Mouse (Mus musculus): ENCODE data around the gene Nrcam. TPM values are rescaled to one million over a fixed set of nuclear protein-coding genes. Genes with fewer than 3 reads are reported as not detected.

Gene Nrcam
- polyA plus RNA-seq, 1 experiment: 0.06 TPM

DNA sequence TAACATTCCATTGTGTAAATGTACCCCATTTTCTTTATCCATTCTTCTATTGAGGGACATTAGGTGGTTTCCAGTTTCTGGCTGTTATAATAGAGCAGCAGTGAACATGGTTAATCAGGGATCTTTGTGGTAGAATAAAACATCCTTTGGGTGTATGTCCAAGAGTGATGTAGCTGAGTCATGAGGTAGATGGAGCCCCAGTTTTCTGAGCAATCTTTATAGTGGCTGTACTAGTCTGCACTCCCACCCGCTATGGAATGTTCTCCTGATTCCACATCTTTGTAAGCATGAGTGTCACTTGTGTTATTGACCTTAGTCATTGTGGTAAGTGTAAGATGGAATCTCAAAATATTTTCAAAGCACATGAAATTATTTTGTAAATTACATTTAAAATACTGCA is 24.7 kb upstream of the Nrcam start:
- Histone ChIP-seq H3K27ac (ENCODE audit: insufficient read depth, low read depth, low read length) (no peak overlapping the region), H3K4me1 (ENCODE audit: control insufficient read depth, insufficient read depth, insufficient read length, low read length) (no peaks in the 10 kb centered on the region), H3K36me3 (ENCODE audit: control insufficient read depth, insufficient read depth, low read length) (peaks cover 29% of the 10 kb centered on the region), H3K27me3 (ENCODE audit: control insufficient read depth, insufficient read depth, low read length) (no peaks in the 10 kb centered on the region), H3K4me3 (ENCODE audit: low read depth, low read length) (no peak overlapping the region)
- WGBS: 96% methylated on average over 1 of the region's 1 CpGs
- no peak for TF ChIP-seq POLR2A (IDR thresholded peaks at IDR 0.05; ENCODE audit: low read depth, low read length)
- TF ChIP-seq CTCF (IDR thresholded peaks at IDR 0.05; ENCODE audit: extremely low read depth, insufficient read length, insufficient replicate concordance, low read depth, low read length): no peak

DNA sequence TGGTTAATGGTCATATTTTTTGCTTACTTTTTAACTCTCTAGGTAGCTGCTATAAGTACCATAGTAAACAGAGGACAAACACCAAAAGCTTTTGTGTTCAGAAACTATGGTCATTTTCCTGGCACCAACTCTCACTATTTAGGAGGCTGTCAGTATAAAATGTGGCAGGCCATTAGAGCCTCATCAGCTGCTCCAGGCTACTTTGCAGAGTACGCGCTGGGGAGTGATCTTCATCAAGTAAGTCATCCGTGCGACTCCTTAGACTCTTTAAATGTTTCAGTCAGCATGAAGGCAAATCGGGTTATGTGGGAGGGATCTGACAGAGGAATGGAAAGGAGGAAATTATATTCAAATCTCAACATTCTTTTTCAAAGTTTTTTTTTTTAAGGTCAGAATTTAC is 23.8 kb upstream of the Nrcam start:
- 97% methylated on average over 5 of the region's 5 CpGs for WGBS
- TF ChIP-seq CTCF (IDR thresholded peaks at IDR 0.05; ENCODE audit: extremely low read depth, insufficient read length, insufficient replicate concordance, low read depth, low read length) (no peak), POLR2A (IDR thresholded peaks at IDR 0.05; ENCODE audit: low read depth, low read length) (no peak)

DNA sequence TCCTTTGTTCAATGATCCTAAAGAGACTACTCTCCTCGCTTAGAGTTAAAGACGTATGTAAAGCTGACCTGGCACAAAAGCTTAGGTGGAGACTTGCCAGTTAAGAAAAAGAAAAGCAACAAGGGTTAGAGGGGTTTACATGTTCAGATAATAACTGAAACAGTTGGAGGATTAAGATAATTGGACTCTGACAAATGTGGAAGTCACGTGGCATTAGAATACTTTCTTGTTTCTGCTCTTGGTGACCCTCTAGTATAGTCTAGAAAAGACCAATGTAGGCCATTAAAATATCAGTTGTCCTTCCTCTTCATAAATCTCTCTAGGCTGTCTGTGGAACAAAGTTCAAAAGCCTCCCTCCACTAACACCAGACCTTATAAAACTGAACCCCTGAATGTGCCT is 20.5 kb upstream of the Nrcam start:
- TF ChIP-seq CTCF (IDR thresholded peaks at IDR 0.05; ENCODE audit: extremely low read depth, insufficient read length, insufficient replicate concordance, low read depth, low read length): no peak
- no peak for TF ChIP-seq POLR2A (IDR thresholded peaks at IDR 0.05; ENCODE audit: low read depth, low read length)
- Histone ChIP-seq H3K4me3 (ENCODE audit: low read depth, low read length) (no peak overlapping the region), H3K4me1 (ENCODE audit: control insufficient read depth, insufficient read depth, insufficient read length, low read length) (no peaks in the 10 kb centered on the region), H3K36me3 (ENCODE audit: control insufficient read depth, insufficient read depth, low read length) (peaks cover 32% of the 10 kb centered on the region), H3K27ac (ENCODE audit: insufficient read depth, low read depth, low read length) (no peak overlapping the region), H3K27me3 (ENCODE audit: control insufficient read depth, insufficient read depth, low read length) (no peaks in the 10 kb centered on the region)
- WGBS: 94% methylated on average over 3 of the region's 3 CpGs

More for the DNA sequence above, 23.8 kb upstream of the Nrcam start:
- Histone ChIP-seq H3K27me3 (ENCODE audit: control insufficient read depth, insufficient read depth, low read length) (no peaks in the 10 kb centered on the region), H3K4me3 (ENCODE audit: low read depth, low read length) (no peak overlapping the region), H3K36me3 (ENCODE audit: control insufficient read depth, insufficient read depth, low read length) (peaks cover 30% of the 10 kb centered on the region), H3K27ac (ENCODE audit: insufficient read depth, low read depth, low read length) (no peak overlapping the region), H3K4me1 (ENCODE audit: control insufficient read depth, insufficient read depth, insufficient read length, low read length) (no peaks in the 10 kb centered on the region)

DNA sequence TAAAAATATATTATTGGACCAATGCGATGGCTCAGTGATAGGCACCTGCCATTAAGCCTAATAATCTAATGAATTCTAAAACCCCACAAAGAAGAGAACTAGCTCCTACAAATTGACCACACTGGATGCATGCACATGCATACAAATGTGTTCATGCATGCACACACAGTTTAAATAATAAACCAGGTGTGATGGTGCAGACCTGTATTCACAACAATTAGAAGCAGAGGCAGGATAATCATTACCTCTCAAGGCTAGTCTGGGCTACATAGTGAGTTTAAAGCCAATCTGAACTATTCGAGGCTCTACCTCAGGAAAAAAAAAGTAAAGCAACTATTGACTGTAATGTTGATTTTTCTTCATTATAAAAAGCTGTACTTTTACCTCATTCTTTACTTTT is 13.5 kb upstream of the Nrcam start:
- Histone ChIP-seq H3K36me3 (ENCODE audit: control insufficient read depth, insufficient read depth, low read length) (peaks cover 17% of the 10 kb centered on the region), H3K27ac (ENCODE audit: insufficient read depth, low read depth, low read length) (no peak overlapping the region), H3K27me3 (ENCODE audit: control insufficient read depth, insufficient read depth, low read length) (no peaks in the 10 kb centered on the region), H3K4me3 (ENCODE audit: low read depth, low read length) (no peak overlapping the region), H3K4me1 (ENCODE audit: control insufficient read depth, insufficient read depth, insufficient read length, low read length) (no peaks in the 10 kb centered on the region)
- WGBS: 82% methylated on average over 2 of the region's 2 CpGs
- TF ChIP-seq POLR2A (IDR thresholded peaks at IDR 0.05; ENCODE audit: low read depth, low read length) (no peak), CTCF (IDR thresholded peaks at IDR 0.05; ENCODE audit: extremely low read depth, insufficient read length, insufficient replicate concordance, low read depth, low read length) (no peak)

DNA sequence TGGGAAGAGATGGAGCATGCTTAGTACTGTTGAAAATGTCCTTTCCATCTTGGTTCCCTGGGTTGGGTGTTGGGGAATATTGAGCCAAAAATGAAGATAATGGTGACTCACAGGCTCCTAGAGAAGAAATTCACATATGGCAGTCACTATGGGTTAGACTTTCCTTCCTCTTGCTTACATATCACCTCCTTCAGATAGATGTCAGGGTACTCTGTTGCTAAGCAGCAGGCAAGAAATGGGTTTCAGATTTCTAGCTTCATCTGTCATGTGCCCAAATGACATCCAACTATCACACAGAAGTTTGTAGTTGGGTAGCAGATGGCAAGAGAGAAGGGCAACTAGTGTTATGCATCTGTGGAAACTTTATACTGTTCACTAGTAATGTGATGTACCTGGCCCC is 3.6 kb upstream of the Nrcam start:
- Histone ChIP-seq H3K4me1 (ENCODE audit: control insufficient read depth, insufficient read depth, insufficient read length, low read length) (peaks cover 9% of the 10 kb centered on the region), H3K36me3 (ENCODE audit: control insufficient read depth, insufficient read depth, low read length) (no peaks in the 10 kb centered on the region), H3K27ac (ENCODE audit: insufficient read depth, low read depth, low read length) (no peak overlapping the region), H3K27me3 (ENCODE audit: control insufficient read depth, insufficient read depth, low read length) (peaks cover 19% of the 10 kb centered on the region; the same call in 1 of the 2 replicates), H3K4me3 (ENCODE audit: low read depth, low read length) (no peak overlapping the region)
- no peak for TF ChIP-seq POLR2A (IDR thresholded peaks at IDR 0.05; ENCODE audit: low read depth, low read length)
- no peak for TF ChIP-seq CTCF (IDR thresholded peaks at IDR 0.05; ENCODE audit: extremely low read depth, insufficient read length, insufficient replicate concordance, low read depth, low read length)

DNA sequence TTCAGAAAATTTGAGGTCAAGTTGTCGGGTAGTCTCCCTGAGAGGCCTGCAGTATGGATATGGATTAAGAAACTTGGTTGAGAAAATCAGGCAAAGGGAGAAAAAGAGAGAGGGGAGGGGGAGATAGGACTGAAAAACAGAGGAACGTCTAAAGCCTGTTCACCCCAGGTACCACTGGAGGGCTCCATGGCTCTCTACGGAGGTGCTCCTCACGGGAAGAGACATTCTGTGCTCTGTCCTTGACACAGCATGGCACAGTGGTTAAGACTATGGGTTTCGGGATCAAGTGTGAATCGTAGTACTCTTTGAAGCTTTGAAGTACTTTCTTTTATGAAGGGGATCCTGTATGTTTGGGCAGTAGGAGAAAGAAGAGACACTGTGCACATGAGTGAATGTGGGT is 1.2 kb upstream of the Nrcam start:
- no peak overlapping the region for H3K27ac ChIP-seq (ENCODE audit: insufficient read depth, low read depth, low read length)
- 56% methylated on average over 6 of the region's 6 CpGs for WGBS
- H3K27me3 ChIP-seq (ENCODE audit: control insufficient read depth, insufficient read depth, low read length): peaks cover 22% of the 10 kb centered on the region; the same call in 1 of the 2 replicates
- H3K4me3 ChIP-seq (ENCODE audit: low read depth, low read length): no peak overlapping the region
- no peaks in the 10 kb centered on the region for H3K36me3 ChIP-seq (ENCODE audit: control insufficient read depth, insufficient read depth, low read length)
- H3K4me1 ChIP-seq (ENCODE audit: control insufficient read depth, insufficient read depth, insufficient read length, low read length): peaks cover 9% of the 10 kb centered on the region
- TF ChIP-seq POLR2A (IDR thresholded peaks at IDR 0.05; ENCODE audit: low read depth, low read length) (no peak), CTCF (IDR thresholded peaks at IDR 0.05; ENCODE audit: extremely low read depth, insufficient read length, insufficient replicate concordance, low read depth, low read length) (no peak)

DNA sequence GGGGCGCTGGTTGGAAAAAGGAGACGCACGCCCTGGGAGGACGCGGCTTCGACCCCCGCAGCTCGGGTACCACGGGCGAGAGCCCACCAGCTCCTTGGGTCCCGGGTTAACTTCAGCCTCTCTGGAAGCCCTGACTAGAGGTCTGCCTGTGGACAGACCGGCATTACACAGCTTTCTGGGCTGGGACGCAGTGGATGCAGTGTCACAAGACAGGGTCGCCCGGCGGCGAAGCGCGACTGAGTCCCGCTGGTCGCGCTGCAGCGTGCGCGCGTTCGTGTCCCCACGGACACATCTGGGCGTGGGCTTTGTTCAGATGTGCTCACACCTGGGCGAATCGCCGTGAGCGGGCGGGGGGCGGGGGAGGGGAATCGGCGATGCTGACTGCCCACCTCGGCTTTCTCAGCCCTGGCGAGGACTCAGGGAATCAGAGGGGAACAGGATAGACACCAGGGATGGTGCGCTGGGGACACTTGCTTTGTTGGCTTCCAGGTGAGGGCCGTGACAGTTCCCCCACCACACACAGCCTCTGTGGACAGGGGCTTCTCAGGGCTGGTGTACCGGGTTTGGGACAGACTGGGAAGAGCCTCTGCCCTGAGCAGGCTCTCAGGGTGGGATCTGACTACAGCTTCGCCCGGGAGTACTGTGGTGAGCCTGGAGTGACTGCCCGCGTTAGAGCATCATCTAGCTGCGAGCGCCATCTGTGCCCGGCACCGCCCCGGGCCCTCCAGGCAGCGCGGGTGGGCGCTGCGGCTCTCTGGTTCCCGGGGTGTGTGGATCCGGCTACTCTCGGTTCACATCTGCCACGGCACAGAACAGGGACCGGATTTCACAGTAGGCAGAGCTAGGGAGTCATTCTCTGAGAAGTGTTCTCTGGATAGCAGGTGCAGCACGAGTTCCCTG is 881 bp downstream of the Nrcam start:
- WGBS: 1% methylated on average over 61 of the region's 61 CpGs

More for the DNA sequence above, 881 bp downstream of the Nrcam start:
- peaks cover 9% of the 10 kb centered on the region for H3K4me1 ChIP-seq (ENCODE audit: control insufficient read depth, insufficient read depth, insufficient read length, low read length)
- H3K27ac ChIP-seq (ENCODE audit: insufficient read depth, low read depth, low read length): no peak overlapping the region
- TF ChIP-seq CTCF (IDR thresholded peaks at IDR 0.05; ENCODE audit: extremely low read depth, insufficient read length, insufficient replicate concordance, low read depth, low read length): no peak
- no peak for TF ChIP-seq POLR2A (IDR thresholded peaks at IDR 0.05; ENCODE audit: low read depth, low read length)
- peaks cover 22% of the 10 kb centered on the region; the same call in 1 of the 2 replicates for H3K27me3 ChIP-seq (ENCODE audit: control insufficient read depth, insufficient read depth, low read length)
- no peaks in the 10 kb centered on the region for H3K36me3 ChIP-seq (ENCODE audit: control insufficient read depth, insufficient read depth, low read length)
- H3K4me3 ChIP-seq (ENCODE audit: low read depth, low read length): peak overlapping the region; percentile 65

Data from small intestine, adult 2 months (tissue).